ENCODE assay signal across 16 mouse cellular contexts in genomic region chr4:140385226-140385625, GRCm38 (mm10).
"Had no signal": no experiment of that assay in that cellular context is flagged by ENCODE, and none has a peak within 500 bp of the region (broad histone marks: within the 10 kb centered on the region; RNA-seq: fewer than 3 reads in every experiment).

No protein-coding gene starts in this region.

- H3K9ac ChIP-seq: kidney, embryonic 15.5 days; limb, embryonic 13.5 days; liver, embryonic 14.5 days; midbrain, embryonic 15.5 days; neural tube, embryonic 13.5 days had no signal

- DNase-seq: layer of hippocampus, adult 9-11 months; layer of hippocampus, postnatal 36 days; lung, adult 18-20 months; lung, postnatal 4 days; retina, postnatal 1 day; right cerebral cortex, postnatal 4 days; spleen, adult 18-20 months; thymus, adult 18-20 months; thymus, postnatal 14 days had no signal

- H3K4me3 ChIP-seq: kidney, embryonic 15.5 days; limb, embryonic 13.5 days; midbrain, embryonic 10.5 days; midbrain, embryonic 15.5 days; neural tube, embryonic 13.5 days had no signal

- H3K27me3 ChIP-seq: midbrain, embryonic 15.5 days; neural tube, embryonic 13.5 days had no signal

- H3K4me1 ChIP-seq: kidney, embryonic 15.5 days had no signal

- H3K9me3 ChIP-seq: kidney, embryonic 15.5 days; midbrain, embryonic 10.5 days; midbrain, embryonic 15.5 days; neural tube, embryonic 13.5 days had no signal

- H3K4me2 ChIP-seq: kidney, embryonic 15.5 days; limb, embryonic 13.5 days; midbrain, embryonic 15.5 days; neural tube, embryonic 13.5 days had no signal

- H3K27ac ChIP-seq: kidney, embryonic 15.5 days; limb, embryonic 13.5 days; liver, embryonic 14.5 days; midbrain, embryonic 10.5 days; midbrain, embryonic 15.5 days; neural tube, embryonic 13.5 days had no signal

- ATAC-seq: lung, postnatal 0 days; midbrain, embryonic 15.5 days had no signal

- H3K36me3 ChIP-seq: kidney, embryonic 15.5 days; limb, embryonic 13.5 days; midbrain, embryonic 10.5 days; midbrain, embryonic 15.5 days; neural tube, embryonic 13.5 days had no signal
